Mouse (Mus musculus): ENCODE results near the gene Strap.

The Strap gene

GRCm38 (mm10) chr6:137723898-137724297 lies 11.0 kb upstream of the Strap start:
- DNase-seq (ENCODE audit: low spot score) = no peak

- DNase-seq (ENCODE audit: low spot score) = no peak
These were observed 425 bp upstream of the Strap start for GRCm38 (mm10) chr6:137734460-137734845.

DNA sequence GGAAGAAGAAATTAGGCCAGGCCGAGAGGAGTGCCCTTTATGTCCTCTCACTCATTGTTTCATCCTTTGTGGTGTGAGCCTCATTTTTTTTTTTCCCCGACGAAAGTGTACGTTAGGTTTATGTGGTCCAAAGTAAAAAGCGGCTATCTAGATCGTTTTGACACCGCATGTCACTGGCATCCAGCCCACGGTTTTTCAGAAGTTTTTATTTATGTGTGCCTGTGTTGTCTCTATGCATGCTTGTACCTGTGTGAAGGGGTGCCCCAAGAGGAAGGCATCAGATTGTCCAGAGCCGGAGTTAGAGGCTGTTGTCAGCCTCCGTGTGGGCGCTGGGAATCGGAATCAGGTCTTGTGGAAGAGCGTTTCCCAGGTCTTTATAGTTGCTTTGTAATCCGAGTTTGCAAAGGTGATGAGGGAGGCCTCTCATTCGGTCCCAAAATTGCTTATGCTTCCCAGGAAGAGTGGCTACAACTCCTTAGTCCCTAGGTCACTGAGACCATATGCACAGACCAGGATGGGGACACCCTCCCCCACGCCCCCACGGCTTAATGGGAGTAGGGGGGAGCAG lies 877 bp downstream of the Strap start:
- no peak for DNase-seq (ENCODE audit: low spot score)

GRCm38 (mm10) chr6:137740972-137741371 lies 6.1 kb downstream of the Strap start:
- DNase-seq (ENCODE audit: low spot score) = no peak

DNA sequence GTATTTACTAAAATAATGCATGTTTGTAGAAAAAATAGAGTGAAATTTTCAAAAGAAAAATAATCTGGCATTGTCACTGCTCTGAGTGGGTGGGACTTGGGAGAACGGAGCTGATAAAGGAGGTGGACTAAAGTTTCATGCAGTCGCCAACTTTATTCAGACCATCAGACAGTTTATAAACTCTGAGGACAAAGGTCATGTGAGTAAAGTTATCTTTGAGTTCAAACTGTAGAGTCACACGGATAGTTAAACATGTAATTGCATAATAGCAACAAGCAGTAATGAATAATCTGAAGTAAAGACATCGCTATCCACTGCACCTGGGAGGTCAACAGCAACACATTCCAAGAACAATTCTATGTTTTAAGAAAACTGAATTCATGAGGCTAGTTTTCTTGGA lies 9.8 kb downstream of the Strap start:
- no peak for DNase-seq (ENCODE audit: low spot score)

DNA sequence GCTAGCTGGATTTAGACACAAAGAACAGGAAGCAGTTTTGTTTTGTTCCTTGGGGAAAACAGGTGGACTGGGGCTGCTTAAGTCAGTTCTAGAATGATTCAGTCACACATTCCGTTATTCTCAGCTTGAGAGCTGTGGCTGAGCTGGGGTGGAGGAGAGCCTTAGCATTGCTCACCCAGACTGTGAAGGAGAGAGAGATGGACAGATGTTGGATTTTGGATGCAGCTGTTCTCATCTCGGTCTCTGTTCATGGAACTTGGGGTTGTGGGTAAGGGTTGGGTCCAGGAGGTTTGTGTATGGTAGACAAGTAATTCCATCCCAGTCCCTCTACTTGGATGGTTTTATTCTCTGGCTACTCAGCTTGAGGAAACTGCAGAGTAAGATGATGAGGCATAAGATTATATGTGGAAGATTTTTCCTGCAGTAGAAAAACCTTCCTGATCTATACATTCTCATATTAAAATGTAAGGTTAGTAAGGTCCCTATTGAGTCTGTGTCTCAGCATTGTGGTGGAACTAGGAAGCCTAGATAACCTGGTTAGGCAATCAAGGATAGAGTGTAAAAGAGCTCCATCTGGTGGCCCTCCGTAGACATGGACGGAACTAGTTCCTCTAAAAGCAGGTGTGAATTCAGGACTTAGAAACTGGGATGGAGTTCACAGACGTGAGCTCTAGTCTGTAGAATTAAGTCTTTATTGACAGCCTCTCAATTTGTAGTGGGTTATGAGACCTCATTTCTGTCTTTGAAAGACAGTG lies 12.5 kb downstream of the Strap start:
- no peak for DNase-seq (ENCODE audit: low spot score)

DNA sequence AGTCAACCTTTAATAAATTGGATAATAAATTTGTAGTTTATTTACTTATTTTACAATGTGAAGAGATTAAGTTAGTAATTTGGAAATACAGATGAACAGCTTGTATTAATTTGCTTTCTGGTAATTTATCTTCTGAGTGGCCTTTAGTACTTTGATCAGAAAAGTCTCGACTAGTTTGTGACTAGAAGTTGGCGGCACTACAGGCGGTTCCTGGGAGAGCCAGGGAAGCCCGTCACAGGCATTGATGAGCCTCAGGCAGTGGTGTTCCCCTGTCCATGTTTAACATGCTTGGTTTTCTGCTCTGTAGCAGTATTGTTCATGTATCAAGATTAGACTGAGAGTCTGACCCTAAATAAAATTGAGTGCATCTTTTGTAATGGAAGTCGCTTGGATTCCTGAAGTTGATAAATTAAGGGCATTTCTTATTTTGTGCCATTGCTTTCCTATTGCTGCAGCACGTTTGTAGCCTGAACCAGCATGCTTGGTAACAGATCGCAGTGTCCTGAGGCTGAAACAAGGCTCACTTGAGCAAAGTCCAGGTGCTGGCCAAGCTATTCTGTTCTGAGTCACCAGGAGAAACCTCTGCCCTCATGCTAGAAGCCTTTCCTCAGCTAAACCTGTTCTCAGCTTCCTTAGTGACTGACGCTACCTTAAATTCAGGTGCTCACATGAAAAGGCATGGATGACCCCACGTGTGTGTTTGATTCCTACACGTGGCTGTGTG lies 16.8 kb downstream of the Strap start:
- DNase-seq (ENCODE audit: low spot score) = no peak

- no peak for DNase-seq (ENCODE audit: low spot score)
These were observed 17.4 kb downstream of the Strap start for GRCm38 (mm10) chr6:137752275-137752655.

DNA sequence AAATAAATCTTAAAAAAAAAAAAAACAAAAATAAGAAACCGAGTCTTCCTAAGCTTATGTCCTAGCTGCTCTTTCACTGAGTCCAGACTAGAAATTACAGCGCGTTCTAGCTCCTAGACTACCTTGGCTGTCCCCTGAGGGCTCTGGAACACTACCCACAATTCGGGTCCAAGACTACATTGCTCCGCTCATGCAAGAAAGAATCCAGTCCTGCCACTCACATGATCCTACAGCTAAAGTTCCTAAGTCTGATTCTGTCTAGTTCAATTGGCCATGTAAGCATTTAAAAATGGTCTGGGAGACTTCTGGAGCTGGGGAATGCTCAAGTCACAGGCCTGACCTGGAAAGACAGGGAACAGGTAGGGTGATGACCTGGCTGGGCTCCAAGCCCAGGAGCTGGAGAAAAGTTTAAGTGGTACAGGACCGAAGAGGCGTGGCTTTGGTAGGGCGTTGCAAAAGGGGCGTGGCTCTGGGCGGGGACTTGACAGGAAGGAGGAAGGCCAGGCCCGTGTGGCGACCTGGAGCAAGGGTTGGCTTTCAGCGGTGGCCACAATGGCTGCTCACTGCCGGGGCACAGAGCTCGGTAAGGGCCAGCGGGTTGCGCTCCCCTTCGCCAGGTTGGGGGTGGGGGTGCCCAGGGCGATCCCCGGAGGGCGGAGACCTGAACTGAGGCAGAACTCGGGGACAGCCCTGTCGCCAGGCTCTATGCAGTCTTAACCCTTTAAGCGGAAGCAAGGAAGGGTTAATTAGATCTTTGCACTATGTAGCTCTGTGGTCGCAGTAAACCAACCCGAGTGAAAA lies 19.4 kb downstream of the Strap start, which contains the start of gene Dera:
Dera (plus strand) TSS at position 491 of the 801 bp plus-strand sequence.
- DNase-seq (ENCODE audit: low spot score) = peak; percentile 32

DNA sequence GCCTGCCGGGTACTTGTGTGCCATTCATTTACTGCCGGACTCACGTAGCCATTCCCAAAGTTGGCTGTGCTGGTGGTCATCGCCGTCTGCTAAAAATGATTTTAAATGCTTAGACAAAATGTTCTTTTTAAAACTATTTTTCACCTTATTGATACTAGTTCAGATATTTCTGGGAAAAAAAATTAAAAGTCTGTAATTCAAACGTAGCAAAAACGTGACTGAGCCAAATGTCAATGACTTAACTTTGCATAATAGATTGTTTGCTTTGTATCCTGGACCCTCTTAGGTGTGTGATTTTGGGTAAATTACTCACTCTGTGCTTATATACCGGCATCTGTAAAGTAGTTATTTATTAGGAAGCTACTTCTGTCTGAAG lies 20.0 kb downstream of the Strap start:
- no peak for DNase-seq (ENCODE audit: low spot score)

- no peak for DNase-seq (ENCODE audit: low spot score)
These were observed 21.4 kb downstream of the Strap start for GRCm38 (mm10) chr6:137756310-137756709.

- no peak for DNase-seq (ENCODE audit: low spot score)
These were observed 23.0 kb downstream of the Strap start for GRCm38 (mm10) chr6:137757891-137758290.

GRCm38 (mm10) chr6:137759681-137760080 lies 24.8 kb downstream of the Strap start:
- no peak for DNase-seq (ENCODE audit: low spot score)

DNA sequence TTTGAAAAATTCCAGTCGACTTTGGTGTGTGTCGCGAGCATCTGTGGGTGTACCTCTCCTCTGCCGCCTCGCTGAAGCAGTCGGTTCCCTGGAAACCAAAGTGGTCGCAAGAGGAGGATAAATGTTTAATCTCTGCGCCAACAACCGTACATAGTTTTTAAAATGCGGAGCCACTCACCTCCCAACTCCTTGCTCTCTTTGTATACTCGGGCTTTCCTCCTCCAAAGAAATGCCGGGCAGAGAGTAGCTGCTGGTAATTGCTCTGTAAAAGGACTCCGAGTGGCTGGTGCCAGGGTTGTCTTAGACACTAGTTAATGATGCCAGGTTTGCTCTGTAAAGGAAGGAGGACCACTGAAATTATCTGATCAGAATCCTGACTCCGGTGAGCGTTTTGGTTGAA lies 26.1 kb downstream of the Strap start:
- no peak for DNase-seq (ENCODE audit: low spot score)

GRCm38 (mm10) chr6:137764572-137765210 lies 29.8 kb downstream of the Strap start:
- no peak for DNase-seq (ENCODE audit: low spot score)

DNA sequence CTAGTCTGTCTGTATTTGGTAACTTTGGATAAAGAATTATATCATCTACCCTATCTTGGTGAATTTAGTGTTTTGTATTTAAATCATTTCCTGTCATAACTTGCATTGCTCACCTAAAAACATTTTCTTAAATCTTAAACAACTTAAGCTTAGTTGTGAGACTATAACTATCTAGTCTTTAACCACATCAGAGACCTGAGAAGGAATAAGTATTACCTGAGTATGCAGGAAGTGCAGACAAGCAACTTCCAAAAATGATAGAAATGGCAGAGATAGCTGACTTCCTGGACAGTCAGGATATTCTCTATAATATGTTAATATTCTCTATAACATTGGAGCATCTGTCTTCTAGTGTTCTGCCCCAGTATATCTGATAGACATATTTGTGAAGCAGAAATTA lies 31.3 kb downstream of the Strap start:
- no peak for DNase-seq (ENCODE audit: low spot score)

DNA sequence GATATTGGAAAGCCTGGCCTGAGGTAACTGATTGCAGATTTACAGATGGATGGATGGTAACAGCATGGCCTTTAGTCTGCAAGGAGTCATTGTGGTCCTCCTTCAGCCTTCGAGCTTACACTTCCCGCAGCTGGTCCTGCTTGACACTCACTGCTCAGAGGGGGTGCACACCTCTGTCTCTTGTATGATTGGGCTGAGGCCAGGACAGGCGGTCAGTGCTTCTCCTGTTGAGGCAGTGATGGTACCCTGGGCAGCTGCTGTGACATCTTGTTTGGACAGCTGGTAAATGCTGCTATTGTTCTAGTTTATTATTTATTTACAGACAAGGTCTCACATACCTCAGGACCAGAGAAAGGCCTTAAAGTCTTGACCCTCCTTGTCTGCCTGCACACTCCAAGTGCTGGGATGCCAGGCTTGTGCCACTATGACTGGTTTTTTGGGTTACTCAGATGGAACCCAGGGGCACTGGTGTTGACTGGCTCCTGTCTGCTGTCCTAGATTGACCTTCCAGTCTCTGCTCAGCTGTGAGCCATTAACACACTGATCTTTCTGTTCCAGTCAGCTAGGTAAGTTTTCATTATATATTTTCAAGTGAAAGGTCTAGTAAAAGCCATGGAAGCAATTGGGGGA lies 36.9 kb downstream of the Strap start:
- no peak for DNase-seq (ENCODE audit: low spot score)

GRCm38 (mm10) chr6:137772918-137773636 lies 38.2 kb downstream of the Strap start:
- DNase-seq (ENCODE audit: low spot score) = no peak

- DNase-seq (ENCODE audit: low spot score) = no peak
These were observed 38.8 kb downstream of the Strap start for GRCm38 (mm10) chr6:137773637-137774028.

DNA sequence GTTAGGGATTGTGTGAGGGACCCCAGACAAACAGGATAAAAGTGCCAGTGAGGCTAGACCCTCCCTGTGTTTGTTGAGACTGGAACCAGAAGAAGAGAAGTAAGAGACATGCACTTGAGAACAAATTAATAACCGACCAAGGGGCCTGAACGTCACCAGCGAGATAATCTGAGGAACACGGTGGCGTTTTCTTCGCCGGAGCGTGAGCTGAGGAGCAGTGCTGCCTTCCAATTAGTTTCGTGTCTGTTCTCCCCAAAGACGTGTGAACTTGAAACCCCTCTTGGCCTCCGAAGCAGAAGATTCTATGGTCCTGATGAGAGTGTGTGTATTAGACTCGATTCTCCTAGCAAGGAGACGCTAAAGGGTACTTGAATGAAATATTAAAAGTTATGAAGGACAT lies 39.3 kb downstream of the Strap start:
- DNase-seq (ENCODE audit: low spot score) = no peak

DNA sequence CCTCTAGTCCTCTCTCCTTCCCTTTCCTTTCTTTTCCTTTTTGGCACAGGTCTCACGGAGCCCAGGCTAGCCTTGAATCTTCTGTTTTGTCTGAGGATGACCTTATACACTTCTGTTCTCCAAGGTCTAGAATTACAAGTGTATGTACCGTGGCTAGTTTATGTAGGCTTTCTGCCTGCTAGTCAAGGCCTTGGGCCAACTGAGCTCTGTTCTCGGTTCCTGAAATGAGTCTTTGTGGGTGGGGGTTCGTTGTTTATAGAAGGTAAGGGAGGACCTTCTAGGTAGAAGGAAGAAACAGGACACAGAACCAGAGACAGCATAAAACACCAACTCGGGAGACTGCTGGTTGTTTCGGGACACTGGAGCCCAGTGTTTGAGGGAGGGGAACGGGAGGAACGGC lies 40.3 kb downstream of the Strap start:
- no peak for DNase-seq (ENCODE audit: low spot score)
